Mouse (Mus musculus): ENCODE measurements around the gene Mgat4b. TPM values are rescaled to one million over a fixed set of nuclear protein-coding genes. Genes with fewer than 3 reads are reported as not detected.

Gene Mgat4b
- polyA plus RNA-seq, 1 experiment: 23.6 TPM

DNA sequence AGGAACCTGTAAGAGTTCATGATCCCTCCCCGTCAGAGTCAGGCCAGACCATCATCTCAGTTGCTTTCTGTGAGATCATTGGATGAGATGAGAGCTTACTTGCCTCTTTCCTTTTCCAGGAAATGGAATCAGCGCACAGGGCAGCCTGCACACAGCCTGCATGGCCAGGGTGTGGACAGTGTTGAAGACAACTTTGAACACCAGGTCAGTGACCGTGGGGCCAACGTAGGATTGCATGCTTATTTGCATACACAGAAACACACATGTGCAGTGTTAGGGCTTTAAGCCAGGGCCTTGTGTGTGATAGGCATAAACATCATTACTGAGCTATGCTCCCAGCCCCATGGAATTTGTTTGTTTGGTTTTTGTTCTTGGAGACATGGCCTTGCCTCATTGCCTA, 13.2 kb upstream of the Mgat4b start:
- no peak overlapping the region for H3K4me3 ChIP-seq (replicated peaks)
- H3K9me3 ChIP-seq (ENCODE audit: control insufficient read depth, low read length): no peaks in the 10 kb centered on the region
- TF ChIP-seq TAL1 (IDR thresholded peaks at IDR 0.05; ENCODE audit: low read length) (no peak), GATA1 (IDR thresholded peaks at IDR 0.05; ENCODE audit: low read length) (no peak)
- H3K27me3 ChIP-seq (ENCODE audit: control insufficient read depth): no peaks in the 10 kb centered on the region
- H3K4me1 ChIP-seq (ENCODE audit: control insufficient read depth): peaks cover 2% of the 10 kb centered on the region; the same call in 1 of the 2 replicates
- peaks cover 74% of the 10 kb centered on the region for H3K36me3 ChIP-seq (ENCODE audit: control insufficient read depth)

DNA sequence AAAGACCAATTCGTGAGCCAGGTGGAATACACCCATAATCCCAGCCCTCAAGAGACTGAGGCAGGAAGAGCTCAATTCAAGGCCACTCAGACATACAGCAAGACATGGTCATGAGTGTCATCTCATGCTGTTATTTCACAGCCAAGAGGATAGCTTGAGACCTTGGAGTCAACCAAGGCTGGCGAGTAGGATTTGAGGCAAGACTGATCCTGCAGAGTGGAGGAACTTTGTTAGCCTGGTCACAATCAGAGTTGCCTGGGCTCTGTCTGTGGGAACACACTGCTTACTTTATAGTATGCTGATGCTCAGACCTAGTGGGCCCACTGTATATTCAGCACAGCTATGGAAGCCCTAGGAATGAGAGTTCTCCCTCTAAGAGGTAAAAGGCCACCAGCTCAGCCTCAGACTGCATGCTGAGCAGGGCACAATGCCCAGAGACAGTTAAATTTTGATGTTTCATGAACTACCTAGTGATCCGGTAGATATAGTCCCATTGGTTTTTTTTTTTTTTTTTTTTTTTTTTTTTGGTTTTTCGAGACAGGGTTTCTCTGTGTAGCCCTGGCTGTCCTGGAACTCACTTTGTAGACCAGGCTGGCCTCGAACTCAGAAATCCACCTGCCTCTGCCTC, 12.4 kb upstream of the Mgat4b start:
- H3K36me3 ChIP-seq (ENCODE audit: control insufficient read depth): peaks cover 83% of the 10 kb centered on the region

DNA sequence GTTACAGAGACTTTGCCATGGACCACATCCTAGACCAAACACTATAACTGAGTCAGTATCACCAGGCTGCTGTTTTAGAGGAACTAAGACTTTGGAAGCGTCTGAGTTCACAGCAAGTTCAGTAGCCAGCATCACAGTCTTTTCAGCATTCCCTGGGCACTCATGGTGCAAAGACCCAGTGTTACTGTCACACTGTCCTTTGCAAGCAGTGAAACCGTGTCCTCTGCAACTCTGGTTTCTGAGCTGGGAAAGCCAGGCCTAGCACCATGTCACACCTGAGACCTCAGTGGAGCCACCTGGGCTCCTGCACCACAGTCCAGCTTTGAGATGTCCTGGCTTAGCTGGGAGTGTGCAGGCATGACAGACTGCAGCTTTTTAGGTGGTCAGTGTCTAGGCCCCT, 11.8 kb upstream of the Mgat4b start:
- no peak for TF ChIP-seq GATA1 (IDR thresholded peaks at IDR 0.05; ENCODE audit: low read length)
- no peak for TF ChIP-seq TAL1 (IDR thresholded peaks at IDR 0.05; ENCODE audit: low read length)
- Histone ChIP-seq H3K4me1 (ENCODE audit: control insufficient read depth) (peaks cover 2% of the 10 kb centered on the region), H3K36me3 (ENCODE audit: control insufficient read depth) (peaks cover 87% of the 10 kb centered on the region), H3K4me3 (replicated peaks) (no peak overlapping the region), H3K9me3 (ENCODE audit: control insufficient read depth, low read length) (no peaks in the 10 kb centered on the region), H3K27me3 (ENCODE audit: control insufficient read depth) (no peaks in the 10 kb centered on the region)

More for the DNA sequence above, 12.4 kb upstream of the Mgat4b start:
- no peaks in the 10 kb centered on the region for H3K9me3 ChIP-seq (ENCODE audit: control insufficient read depth, low read length)
- TF ChIP-seq TAL1 (IDR thresholded peaks at IDR 0.05; ENCODE audit: low read length): no peak
- TF ChIP-seq GATA1 (IDR thresholded peaks at IDR 0.05; ENCODE audit: low read length): no peak
- H3K4me1 ChIP-seq (ENCODE audit: control insufficient read depth): peaks cover 2% of the 10 kb centered on the region
- no peaks in the 10 kb centered on the region for H3K27me3 ChIP-seq (ENCODE audit: control insufficient read depth)
- H3K4me3 ChIP-seq (replicated peaks): no peak overlapping the region

DNA sequence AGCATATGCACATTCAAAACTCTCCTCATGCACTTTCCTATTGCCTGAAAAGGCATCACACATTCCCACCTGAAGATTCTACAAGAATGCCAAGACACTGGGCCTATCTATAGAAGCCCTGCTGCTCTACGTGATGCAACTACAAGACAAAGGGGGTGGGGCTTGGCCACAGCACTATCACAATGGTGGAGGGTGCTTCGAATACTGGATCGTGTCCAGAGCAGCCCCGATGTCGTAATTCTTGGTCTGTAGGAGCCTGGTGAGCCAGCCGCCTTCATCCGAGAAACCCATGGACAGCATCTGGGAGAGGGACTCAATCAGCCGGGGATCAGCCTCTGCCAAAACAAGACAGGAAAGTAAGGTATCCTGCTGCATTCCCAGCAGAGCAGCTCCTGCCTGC, 10.1 kb upstream of the Mgat4b start:
- TF ChIP-seq TAL1 (IDR thresholded peaks at IDR 0.05; ENCODE audit: low read length) (no peak), GATA1 (IDR thresholded peaks at IDR 0.05; ENCODE audit: low read length) (no peak)
- Histone ChIP-seq H3K9me3 (ENCODE audit: control insufficient read depth, low read length) (no peaks in the 10 kb centered on the region), H3K36me3 (ENCODE audit: control insufficient read depth) (peaks cover 94% of the 10 kb centered on the region)

DNA sequence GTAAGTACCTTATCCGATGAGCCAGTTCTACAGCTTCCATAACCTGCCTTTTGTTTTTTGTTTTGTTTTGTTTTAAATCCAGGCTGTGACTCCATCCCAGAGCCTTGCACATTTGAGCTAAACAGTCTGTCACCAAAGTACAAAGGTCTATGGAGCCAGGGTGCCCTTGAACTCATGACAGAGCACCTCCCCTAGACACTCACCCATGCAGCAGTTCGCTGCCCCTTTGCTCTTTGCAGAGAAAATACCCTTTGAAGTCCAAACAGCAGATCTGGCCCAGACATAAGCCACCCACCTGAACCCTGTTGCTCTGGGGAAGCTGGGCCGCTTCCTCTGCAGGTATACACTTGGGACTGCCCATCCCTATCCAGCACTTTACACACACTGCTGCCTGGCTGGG, 9.1 kb upstream of the Mgat4b start:
- no peaks in the 10 kb centered on the region for H3K9me3 ChIP-seq (ENCODE audit: control insufficient read depth, low read length)
- no peaks in the 10 kb centered on the region for H3K27me3 ChIP-seq (ENCODE audit: control insufficient read depth)
- H3K4me3 ChIP-seq (replicated peaks): no peak overlapping the region
- H3K36me3 ChIP-seq (ENCODE audit: control insufficient read depth): peaks cover 100% of the 10 kb centered on the region
- peaks cover 4% of the 10 kb centered on the region for H3K4me1 ChIP-seq (ENCODE audit: control insufficient read depth)
- no peak for TF ChIP-seq TAL1 (IDR thresholded peaks at IDR 0.05; ENCODE audit: low read length)
- no peak for TF ChIP-seq GATA1 (IDR thresholded peaks at IDR 0.05; ENCODE audit: low read length)

More for the DNA sequence above, 10.1 kb upstream of the Mgat4b start:
- Histone ChIP-seq H3K4me1 (ENCODE audit: control insufficient read depth) (peaks cover 6% of the 10 kb centered on the region), H3K4me3 (replicated peaks) (no peak overlapping the region), H3K27me3 (ENCODE audit: control insufficient read depth) (no peaks in the 10 kb centered on the region)

DNA sequence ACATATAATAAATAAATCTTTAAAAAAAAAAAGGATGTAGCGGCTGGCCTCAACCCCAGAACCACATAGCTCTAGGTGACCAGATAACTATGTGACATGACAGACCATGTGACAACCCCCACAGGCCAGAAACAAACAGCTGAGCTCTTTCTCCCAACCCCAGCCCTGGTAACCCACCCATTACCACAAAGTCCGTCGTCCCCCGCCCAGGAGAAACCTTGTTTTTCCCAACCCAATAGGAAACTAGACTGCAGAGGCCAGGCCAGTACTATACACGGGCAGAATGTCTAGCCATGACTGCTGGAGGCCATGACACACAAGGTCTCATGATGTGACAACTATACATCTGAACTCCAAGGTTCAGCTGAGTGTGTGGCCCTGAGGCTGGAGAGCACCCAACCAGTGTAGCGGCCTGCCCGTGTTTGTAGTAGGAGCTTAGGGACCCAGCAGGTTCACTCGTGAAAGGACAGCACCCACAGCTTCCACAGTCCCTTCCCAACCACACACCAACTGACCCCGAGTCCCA, 7.3 kb upstream of the Mgat4b start:
- TF ChIP-seq GATA1 (IDR thresholded peaks at IDR 0.05; ENCODE audit: low read length): no peak
- TF ChIP-seq TAL1 (IDR thresholded peaks at IDR 0.05; ENCODE audit: low read length): no peak
- peaks cover 15% of the 10 kb centered on the region for H3K4me1 ChIP-seq (ENCODE audit: control insufficient read depth)
- H3K27me3 ChIP-seq (ENCODE audit: control insufficient read depth): no peaks in the 10 kb centered on the region
- peaks cover 99% of the 10 kb centered on the region for H3K36me3 ChIP-seq (ENCODE audit: control insufficient read depth)
- H3K9me3 ChIP-seq (ENCODE audit: control insufficient read depth, low read length): no peaks in the 10 kb centered on the region
- no peak overlapping the region for H3K4me3 ChIP-seq (replicated peaks)

DNA sequence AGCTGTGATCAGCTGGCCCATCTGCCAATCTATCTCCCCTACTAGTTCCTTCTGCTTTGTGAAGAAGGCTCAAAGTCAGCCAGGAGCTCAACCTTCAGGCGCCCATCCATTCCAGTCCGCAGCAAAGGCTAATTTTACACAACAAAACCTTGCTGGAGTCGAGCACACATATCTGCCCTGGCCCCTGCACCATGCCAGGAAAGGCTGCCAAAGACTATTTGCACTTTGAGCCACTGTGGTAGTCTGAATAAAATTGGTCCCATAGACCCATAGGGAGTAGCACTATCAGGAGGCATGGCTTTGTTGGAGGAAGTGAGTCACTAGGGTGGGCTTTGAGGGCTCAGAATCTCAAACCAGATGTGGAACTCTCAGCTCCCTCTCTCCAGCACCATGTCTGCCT, 5.3 kb upstream of the Mgat4b start:
- TF ChIP-seq GATA1 (IDR thresholded peaks at IDR 0.05; ENCODE audit: low read length) (no peak), TAL1 (IDR thresholded peaks at IDR 0.05; ENCODE audit: low read length) (no peak)
- H3K36me3 ChIP-seq (ENCODE audit: control insufficient read depth): peaks cover 87% of the 10 kb centered on the region
- no peaks in the 10 kb centered on the region for H3K27me3 ChIP-seq (ENCODE audit: control insufficient read depth)
- H3K4me3 ChIP-seq (replicated peaks): no peak overlapping the region
- no peaks in the 10 kb centered on the region for H3K9me3 ChIP-seq (ENCODE audit: control insufficient read depth, low read length)
- peaks cover 27% of the 10 kb centered on the region for H3K4me1 ChIP-seq (ENCODE audit: control insufficient read depth)

DNA sequence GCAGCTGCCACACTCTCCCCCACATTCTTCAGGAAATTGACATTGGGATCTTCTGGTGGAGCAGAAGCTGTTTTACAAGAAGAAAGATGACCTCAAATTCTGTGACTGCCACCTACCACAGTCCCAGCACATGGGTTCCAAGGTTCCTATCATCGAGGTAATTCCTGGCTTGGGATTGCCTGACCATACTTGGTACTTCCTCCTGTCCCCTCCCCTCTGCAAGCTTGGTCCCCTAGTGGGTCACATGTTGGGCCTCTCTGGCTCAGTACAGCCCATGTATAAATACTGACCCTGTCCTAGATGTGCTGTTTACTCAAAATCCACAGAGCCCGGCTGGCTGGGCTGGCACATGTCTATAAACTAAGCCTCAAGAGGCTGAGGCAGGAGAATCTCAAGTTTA, 4.7 kb upstream of the Mgat4b start:
- peaks cover 32% of the 10 kb centered on the region for H3K4me1 ChIP-seq (ENCODE audit: control insufficient read depth)
- peaks cover 81% of the 10 kb centered on the region for H3K36me3 ChIP-seq (ENCODE audit: control insufficient read depth)
- no peaks in the 10 kb centered on the region for H3K27me3 ChIP-seq (ENCODE audit: control insufficient read depth)
- H3K9me3 ChIP-seq (ENCODE audit: control insufficient read depth, low read length): no peaks in the 10 kb centered on the region
- H3K4me3 ChIP-seq (replicated peaks): no peak overlapping the region
- TF ChIP-seq TAL1 (IDR thresholded peaks at IDR 0.05; ENCODE audit: low read length) (no peak), GATA1 (IDR thresholded peaks at IDR 0.05; ENCODE audit: low read length) (no peak)

DNA sequence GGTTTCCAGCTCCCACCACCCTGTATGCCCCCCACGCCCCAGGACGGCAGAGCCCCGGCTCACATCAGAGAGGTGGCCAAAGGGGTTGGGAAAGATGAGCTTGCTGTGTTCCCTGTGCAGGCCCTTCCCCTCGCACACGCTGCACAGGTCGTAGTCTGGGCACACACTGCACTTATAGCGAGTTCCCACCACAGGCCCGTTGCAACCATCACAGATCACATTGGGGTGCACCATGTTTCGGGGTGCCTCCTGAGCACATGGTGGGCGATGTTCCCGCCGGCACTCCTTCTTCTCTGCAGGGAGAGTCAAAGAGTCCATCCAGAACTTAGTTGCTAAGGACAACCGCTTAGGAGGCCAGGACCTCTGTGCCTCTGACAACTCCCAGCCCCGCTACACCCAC, 3.3 kb upstream of the Mgat4b start:
- Histone ChIP-seq H3K36me3 (ENCODE audit: control insufficient read depth) (peaks cover 70% of the 10 kb centered on the region), H3K9me3 (ENCODE audit: control insufficient read depth, low read length) (no peaks in the 10 kb centered on the region), H3K4me3 (replicated peaks) (no peak overlapping the region), H3K27me3 (ENCODE audit: control insufficient read depth) (no peaks in the 10 kb centered on the region), H3K4me1 (ENCODE audit: control insufficient read depth) (peaks cover 43% of the 10 kb centered on the region)
- TF ChIP-seq GATA1 (IDR thresholded peaks at IDR 0.05; ENCODE audit: low read length): no peak
- no peak for TF ChIP-seq TAL1 (IDR thresholded peaks at IDR 0.05; ENCODE audit: low read length)
